Mouse (Mus musculus) lung, embryonic 15.5 days (tissue): ENCODE measurements around the gene Myo19. TPM values are rescaled to one million over a fixed set of nuclear protein-coding genes. Genes with fewer than 3 reads are reported as not detected.
A peak's percentile ranks its signal among the peaks of the same experiment; 100 is the strongest.

Experiments
- ATAC-seq: fragments of 200-750 bp; cut with Nextera tagmentation; 2 replicates; pipeline ENCODE4 v1.8.0; 2017; ENCODE audit warnings: moderate number of reproducible peaks, borderline replicate concordance; ENCODE audit not compliant: low FRiP score, low TSS enrichment; ENCODE audit errors: extremely low read depth
- H3K27ac ChIP-seq: fragments of 300-500 bp; sonication (generic); 2 replicates; pipeline ENCODE4 v1.5.1; 2015; ENCODE audit warnings: moderate library complexity, mild to moderate bottlenecking, inconsistent platforms
- H3K27me3 ChIP-seq: fragments of 300-500 bp; sonication (generic); 2 replicates; pipeline ENCODE4 v1.6.1; 2015; ENCODE audit warnings: inconsistent platforms
- H3K36me3 ChIP-seq: fragments of 300-500 bp; sonication (generic); 2 replicates; pipeline ENCODE4 v1.6.1; 2015; ENCODE audit warnings: inconsistent platforms
- H3K4me1 ChIP-seq: fragments of 300-500 bp; sonication (generic); 2 replicates; pipeline ENCODE4 v1.6.1; 2015; ENCODE audit warnings: inconsistent platforms
- H3K4me2 ChIP-seq: fragments of 300-500 bp; sonication (generic); 2 replicates; pipeline ENCODE4 v1.6.1; 2015; ENCODE audit warnings: inconsistent platforms, mild to moderate bottlenecking, moderate library complexity
- H3K4me3 ChIP-seq: fragments of 300-500 bp; sonication (generic); 2 replicates; pipeline ENCODE4 v1.5.1; 2015; ENCODE audit warnings: mild to moderate bottlenecking, inconsistent platforms
- H3K9ac ChIP-seq: fragments of 300-500 bp; sonication (generic); 2 replicates; pipeline ENCODE4 v1.6.1; 2015; ENCODE audit warnings: inconsistent platforms
- H3K9me3 ChIP-seq: fragments of 300-500 bp; sonication (generic); 2 replicates; pipeline ENCODE4 v1.6.1; 2016; ENCODE audit warnings: inconsistent platforms
- WGBS: fragments of 180-500 bp; shearing (Covaris S2); methylation state at CpG from one replicate; pipeline ENCODE4 v1.1.7; 2015; 5-methylcytosine and 5-hydroxymethylcytosine counted together
- polyA plus RNA-seq: library from polyadenylated mRNA; unstranded; fragments of >200 nt; fragmentation: Nextera tagmentation; extraction: Ambion mirVana; gene quantifications from 2 replicates; pipeline ENCODE4 v1.2.1, GENCODE M21; 2015

Gene Myo19
- polyA plus RNA-seq: 8.7 and 9.0 TPM in 2 replicates

DNA sequence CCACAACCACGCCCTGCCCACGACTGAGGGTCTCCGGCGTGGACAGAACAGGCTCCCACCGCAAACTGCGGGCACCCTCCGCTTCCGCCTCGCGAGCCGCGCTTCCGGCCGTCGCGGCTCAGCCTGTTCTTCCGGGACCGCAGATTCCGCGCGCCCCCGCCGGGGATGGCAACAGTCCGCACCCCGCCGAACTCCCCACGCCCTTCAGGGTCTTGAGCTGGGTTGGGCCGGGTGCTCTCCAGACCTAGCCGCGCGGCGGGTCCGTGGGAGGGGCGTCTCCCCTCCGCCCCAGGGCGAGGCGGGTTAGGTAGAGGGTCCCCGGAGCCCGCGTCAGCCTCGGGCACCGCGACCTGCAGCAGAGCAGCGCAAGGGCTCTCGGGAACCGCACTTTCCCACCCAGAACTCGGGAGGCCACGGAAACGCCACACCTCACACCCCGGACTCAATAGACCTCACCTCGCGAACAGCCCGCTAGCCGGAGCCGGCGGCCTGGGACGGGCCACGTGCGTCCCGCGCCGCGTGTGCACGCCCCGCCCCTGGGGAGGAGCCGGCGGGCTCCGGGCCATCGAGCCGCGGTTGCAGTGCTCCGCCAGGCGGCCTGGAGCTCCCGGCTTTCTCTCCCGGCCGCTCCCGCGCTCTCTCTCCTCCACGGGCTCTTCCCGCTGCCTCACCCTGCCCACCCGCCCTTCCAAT, at the start of gene Myo19, which contains the start of gene Pigw:
Gene Myo19 (plus strand): TSS at position 377 of the 693 bp plus-strand sequence.
Gene Pigw (minus strand): TSS at position 514 of the 693 bp plus-strand sequence.
- under 1% methylated on average over 78 of the region's 81 CpGs for WGBS

DNA sequence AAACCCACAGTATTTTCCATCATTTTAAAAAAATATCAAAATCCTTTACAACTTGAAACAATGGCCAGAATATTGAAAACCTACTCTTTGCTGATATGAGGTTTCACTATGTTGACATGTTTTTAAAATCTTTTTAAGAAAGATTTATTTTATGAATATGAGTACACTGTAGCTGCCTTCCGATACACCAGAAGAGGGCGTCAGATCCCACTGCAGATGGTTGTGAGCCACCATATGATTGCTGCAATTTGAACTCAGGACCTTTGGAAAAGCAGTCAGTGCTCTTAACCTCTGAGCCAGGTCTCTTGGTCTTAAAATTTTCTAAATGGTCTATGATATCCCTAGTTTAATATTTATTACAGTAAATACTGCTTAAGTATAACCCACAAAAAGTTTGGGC, 40.6 kb upstream of the Myo19 start:
- Histone ChIP-seq H3K27me3 (no peaks in the 10 kb centered on the region), H3K36me3 (peaks cover 62% of the 10 kb centered on the region), H3K4me3 (no peak overlapping the region), H3K9ac (no peak overlapping the region), H3K4me1 (no peaks in the 10 kb centered on the region), H3K9me3 (no peaks in the 10 kb centered on the region), H3K4me2 (no peak overlapping the region), H3K27ac (no peak overlapping the region)
- whole genome bisulfite sequencing: 91% methylated on average over 2 of the region's 2 CpGs
- no peak for ATAC-seq

More for the DNA sequence above, at the start of gene Myo19, which contains the start of gene Pigw:
- peaks cover 25% of the 10 kb centered on the region for H3K4me1 ChIP-seq
- H3K27me3 ChIP-seq: no peaks in the 10 kb centered on the region
- peak within 1 kb of the TSS; percentile 88 for H3K9ac ChIP-seq
- H3K4me2 ChIP-seq: peak within 1 kb of the TSS; percentile 97
- H3K4me3 ChIP-seq: peak within 1 kb of the TSS; percentile 89
- peak; percentile 95 for ATAC-seq
- H3K9me3 ChIP-seq: no peaks in the 10 kb centered on the region
- H3K36me3 ChIP-seq: peaks cover 21% of the 10 kb centered on the region
- H3K27ac ChIP-seq: peak within 1 kb of the TSS; percentile 92

DNA sequence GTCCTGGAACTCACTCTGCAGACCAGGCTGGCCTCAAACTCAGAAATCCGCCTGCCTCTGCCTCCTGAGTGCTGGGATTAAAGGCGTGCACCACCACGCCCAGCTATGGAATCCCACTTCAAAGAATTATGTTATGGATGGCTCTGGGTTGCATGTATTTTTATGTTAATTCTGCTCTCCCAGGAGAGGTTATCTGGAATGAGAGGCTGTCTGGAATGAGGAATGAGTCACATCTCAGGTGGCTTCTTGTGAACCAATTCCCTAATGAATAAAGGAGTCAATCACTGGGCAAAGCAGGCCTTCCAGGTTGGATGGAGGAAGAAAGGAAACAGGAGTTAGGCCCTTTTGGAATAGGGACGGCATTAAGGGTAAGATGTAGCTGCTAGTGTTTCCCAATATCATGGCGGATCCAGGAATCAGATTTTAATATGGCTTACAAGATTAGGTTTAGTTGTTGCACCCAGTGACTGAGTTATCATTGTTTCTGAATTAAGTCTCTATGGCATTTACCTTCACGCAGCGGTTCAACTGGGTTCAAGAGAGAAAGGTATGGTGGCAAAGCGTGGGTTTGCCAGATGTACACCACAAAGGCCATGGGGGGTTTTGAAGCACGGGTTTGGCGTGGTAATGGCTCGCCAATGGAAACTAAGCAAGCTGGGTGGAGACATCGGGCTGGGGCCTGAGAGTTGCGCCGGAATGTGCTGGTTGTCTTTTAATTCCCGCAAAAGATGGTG, 33.0 kb upstream of the Myo19 start:
- 94% methylated on average over 15 of the region's 15 CpGs for WGBS
- Histone ChIP-seq H3K9me3 (no peaks in the 10 kb centered on the region), H3K4me3 (no peak overlapping the region), H3K4me1 (no peaks in the 10 kb centered on the region), H3K36me3 (peaks cover 50% of the 10 kb centered on the region), H3K27ac (no peak overlapping the region), H3K9ac (no peak overlapping the region), H3K4me2 (no peak overlapping the region), H3K27me3 (no peaks in the 10 kb centered on the region)
- no peak for ATAC-seq

DNA sequence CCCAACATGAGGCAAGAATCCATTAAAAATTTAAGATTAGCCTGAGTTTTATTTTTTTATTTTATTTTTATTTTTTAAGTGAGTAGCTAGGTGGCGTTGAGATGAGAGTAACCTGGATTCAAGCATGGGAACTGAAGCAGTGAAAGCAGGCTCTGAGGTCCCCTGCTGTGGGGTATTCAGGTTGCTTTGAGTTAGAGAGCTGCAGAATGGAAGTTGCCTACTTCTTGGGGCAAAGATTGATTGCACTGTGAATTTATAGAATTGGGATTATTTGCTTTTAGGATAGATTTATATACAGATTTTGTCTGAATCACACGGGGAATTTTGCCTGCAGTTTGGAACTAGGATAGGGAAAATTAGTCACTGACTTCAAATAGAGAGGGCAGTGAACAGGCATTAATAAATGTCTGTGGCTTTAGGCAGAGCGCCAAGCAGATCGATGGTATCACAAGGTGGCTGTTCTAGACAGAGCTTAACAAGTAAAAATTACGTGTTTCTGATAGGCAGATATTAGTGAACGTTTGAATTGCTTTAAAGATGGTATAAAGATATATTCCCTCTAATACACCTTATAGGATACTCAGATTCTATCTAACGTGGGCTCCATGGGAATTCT, 32.4 kb upstream of the Myo19 start:
- peaks cover 55% of the 10 kb centered on the region for H3K36me3 ChIP-seq
- ATAC-seq: no peak
- 78% methylated on average over 7 of the region's 7 CpGs for WGBS

DNA sequence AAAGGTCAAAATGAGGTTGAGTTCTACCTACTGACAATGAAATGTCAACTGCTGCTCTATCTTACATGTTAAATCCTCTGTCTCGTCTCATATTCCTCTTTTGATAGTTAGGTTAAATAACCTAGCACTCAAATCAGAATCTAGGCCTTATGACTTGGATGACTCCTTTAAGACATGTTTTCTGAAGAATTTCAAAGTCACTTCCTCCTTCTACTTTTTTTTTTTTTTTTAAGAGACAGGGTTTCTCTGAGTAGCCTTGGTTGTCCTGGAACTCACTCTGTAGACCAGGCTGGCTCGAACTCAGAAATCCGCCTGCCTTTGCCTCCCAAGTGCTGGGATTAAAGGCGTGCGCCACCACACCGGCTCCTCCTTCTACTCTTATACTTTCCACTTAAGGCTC, 24.7 kb upstream of the Myo19 start:
- Histone ChIP-seq H3K9ac (no peak overlapping the region), H3K4me3 (no peak overlapping the region), H3K9me3 (no peaks in the 10 kb centered on the region), H3K4me2 (no peak overlapping the region), H3K4me1 (no peaks in the 10 kb centered on the region), H3K36me3 (peaks cover 60% of the 10 kb centered on the region), H3K27ac (no peak overlapping the region), H3K27me3 (no peaks in the 10 kb centered on the region)
- no peak for ATAC-seq
- WGBS: 92% methylated on average over 6 of the region's 6 CpGs

More for the DNA sequence above, 32.4 kb upstream of the Myo19 start:
- no peaks in the 10 kb centered on the region for H3K27me3 ChIP-seq
- no peak overlapping the region for H3K9ac ChIP-seq
- H3K9me3 ChIP-seq: no peaks in the 10 kb centered on the region
- no peak overlapping the region for H3K4me2 ChIP-seq
- no peaks in the 10 kb centered on the region for H3K4me1 ChIP-seq
- no peak overlapping the region for H3K4me3 ChIP-seq
- no peak overlapping the region for H3K27ac ChIP-seq

DNA sequence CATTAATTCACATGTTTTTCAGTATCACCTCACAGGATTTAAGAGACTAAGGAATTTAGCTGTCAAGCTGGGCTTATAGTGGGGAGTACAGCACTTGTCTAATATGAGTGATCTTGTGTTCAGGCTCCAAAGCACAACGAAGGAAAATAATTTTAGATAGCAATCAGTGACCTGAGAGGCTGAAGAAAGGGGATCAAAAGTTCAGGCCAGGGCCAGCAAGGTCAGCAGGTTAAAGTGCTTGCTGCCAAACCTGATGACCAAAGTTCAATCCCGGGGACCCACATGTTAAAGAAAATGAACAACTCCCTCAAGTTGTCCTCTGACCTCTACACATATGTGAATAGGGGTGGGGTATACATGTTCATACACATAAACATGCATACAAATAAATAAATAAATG, 14.7 kb upstream of the Myo19 start:
- Histone ChIP-seq H3K9me3 (no peaks in the 10 kb centered on the region), H3K27me3 (no peaks in the 10 kb centered on the region), H3K4me1 (peaks cover 13% of the 10 kb centered on the region), H3K36me3 (peaks cover 17% of the 10 kb centered on the region; the same call in 1 of the 2 replicates), H3K27ac (no peak overlapping the region), H3K4me3 (no peak overlapping the region), H3K9ac (no peak overlapping the region), H3K4me2 (no peak overlapping the region)
- no peak for ATAC-seq
- WGBS: 31% methylated on average over 2 of the region's 2 CpGs

DNA sequence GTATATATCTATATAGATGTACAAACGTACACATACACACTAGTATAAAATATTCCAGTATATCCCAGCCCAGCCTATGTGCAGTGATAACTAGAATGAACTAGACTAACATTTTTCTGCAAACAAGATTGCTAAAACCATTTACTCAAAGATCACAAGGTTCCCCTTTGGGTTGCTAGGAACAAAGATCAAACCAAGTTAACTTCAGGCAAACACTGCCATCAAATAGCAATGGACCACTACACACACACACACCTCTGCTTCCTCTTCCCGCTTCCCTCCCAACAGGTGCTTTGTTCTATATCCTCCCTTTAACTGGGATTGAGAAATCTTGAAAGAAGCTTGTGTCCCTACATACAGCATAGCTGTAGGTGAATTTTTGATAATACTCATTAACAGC, 12.4 kb upstream of the Myo19 start:
- 72% methylated on average over 2 of the region's 2 CpGs for WGBS
- peaks cover 12% of the 10 kb centered on the region; the same call in 1 of the 2 replicates for H3K36me3 ChIP-seq
- no peak overlapping the region for H3K27ac ChIP-seq
- no peak for ATAC-seq
- no peaks in the 10 kb centered on the region for H3K9me3 ChIP-seq
- no peaks in the 10 kb centered on the region for H3K27me3 ChIP-seq
- peaks cover 16% of the 10 kb centered on the region for H3K4me1 ChIP-seq
- no peak overlapping the region for H3K4me3 ChIP-seq
- no peak overlapping the region for H3K9ac ChIP-seq
- H3K4me2 ChIP-seq: no peak overlapping the region

DNA sequence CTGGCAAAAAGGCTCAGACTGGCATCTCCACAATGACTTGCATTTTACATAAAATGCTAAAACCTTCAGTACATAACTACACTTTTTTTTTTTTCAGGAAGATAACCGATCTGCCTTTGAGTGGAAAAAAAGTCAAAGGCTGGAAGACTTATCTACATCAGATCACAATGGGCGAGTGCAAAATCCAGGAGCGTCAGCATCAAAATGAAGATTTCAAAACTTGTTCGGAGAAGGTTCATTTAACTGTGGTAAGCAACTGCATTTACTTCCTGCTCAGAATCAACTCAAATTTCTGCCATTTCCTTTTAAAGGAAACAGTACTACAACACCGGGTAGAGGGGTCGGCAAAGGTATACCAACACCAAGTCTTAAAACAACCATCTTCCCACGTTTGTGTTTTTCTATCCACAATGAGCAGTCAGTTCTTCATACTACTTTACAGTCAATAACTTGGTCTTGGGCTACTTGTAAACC, 11.1 kb upstream of the Myo19 start:
- 7% methylated on average over 7 of the region's 7 CpGs for WGBS
- peak overlapping the region; percentile 78 for H3K4me3 ChIP-seq
- H3K27ac ChIP-seq: peak overlapping the region; percentile 99
- no peaks in the 10 kb centered on the region for H3K27me3 ChIP-seq
- H3K36me3 ChIP-seq: peaks cover 6% of the 10 kb centered on the region; the same call in 1 of the 2 replicates
- H3K9me3 ChIP-seq: no peaks in the 10 kb centered on the region
- peak overlapping the region; percentile 72 for H3K4me2 ChIP-seq
- peaks cover 16% of the 10 kb centered on the region for H3K4me1 ChIP-seq
- ATAC-seq: no peak
- H3K9ac ChIP-seq: peak overlapping the region; percentile 85

DNA sequence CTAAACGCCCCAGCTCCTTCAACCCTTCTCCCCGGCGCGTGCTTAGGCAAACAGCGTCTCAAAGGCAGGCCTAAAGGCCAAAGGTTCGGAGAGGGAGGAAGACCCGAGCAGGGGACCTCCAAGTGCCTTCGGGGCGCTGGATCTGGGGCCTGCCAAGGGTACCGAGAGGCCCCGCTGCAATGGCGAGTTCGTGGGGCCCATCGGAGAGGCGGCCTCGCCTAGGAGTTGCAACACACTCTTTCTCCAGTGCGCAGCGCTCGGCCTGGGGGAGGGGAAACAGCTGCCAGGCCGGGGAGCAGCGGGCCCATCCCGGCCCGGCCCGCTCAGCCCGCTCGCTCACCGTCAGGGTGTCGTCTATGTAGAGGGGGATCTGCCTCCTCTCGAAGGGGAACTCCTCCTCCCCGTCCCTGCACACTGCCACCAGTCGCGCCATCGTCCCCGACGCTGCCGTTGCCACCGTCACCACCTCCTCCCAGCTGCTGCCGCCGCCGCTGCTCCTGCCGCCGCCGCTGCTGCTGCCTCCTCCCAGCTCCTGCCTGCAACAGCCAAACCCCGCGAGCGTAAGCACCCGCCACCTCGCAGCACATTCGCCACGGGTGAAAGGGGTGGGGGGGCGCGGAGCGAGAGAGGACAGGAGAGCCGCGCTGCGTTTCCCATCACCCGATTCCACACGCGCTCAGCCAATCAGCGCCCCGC, 10.3 kb upstream of the Myo19 start:
- peaks cover 16% of the 10 kb centered on the region for H3K4me1 ChIP-seq
- peak overlapping the region; percentile 78 for H3K4me3 ChIP-seq
- H3K4me2 ChIP-seq: peak overlapping the region; percentile 72
- peak overlapping the region; percentile 99 for H3K27ac ChIP-seq
- no peaks in the 10 kb centered on the region for H3K27me3 ChIP-seq
- no peaks in the 10 kb centered on the region for H3K9me3 ChIP-seq
- H3K9ac ChIP-seq: peak overlapping the region; percentile 85
- ATAC-seq: peak; percentile 88
- peaks cover 6% of the 10 kb centered on the region; the same call in 1 of the 2 replicates for H3K36me3 ChIP-seq
- under 1% methylated on average over 57 of the region's 61 CpGs for WGBS

DNA sequence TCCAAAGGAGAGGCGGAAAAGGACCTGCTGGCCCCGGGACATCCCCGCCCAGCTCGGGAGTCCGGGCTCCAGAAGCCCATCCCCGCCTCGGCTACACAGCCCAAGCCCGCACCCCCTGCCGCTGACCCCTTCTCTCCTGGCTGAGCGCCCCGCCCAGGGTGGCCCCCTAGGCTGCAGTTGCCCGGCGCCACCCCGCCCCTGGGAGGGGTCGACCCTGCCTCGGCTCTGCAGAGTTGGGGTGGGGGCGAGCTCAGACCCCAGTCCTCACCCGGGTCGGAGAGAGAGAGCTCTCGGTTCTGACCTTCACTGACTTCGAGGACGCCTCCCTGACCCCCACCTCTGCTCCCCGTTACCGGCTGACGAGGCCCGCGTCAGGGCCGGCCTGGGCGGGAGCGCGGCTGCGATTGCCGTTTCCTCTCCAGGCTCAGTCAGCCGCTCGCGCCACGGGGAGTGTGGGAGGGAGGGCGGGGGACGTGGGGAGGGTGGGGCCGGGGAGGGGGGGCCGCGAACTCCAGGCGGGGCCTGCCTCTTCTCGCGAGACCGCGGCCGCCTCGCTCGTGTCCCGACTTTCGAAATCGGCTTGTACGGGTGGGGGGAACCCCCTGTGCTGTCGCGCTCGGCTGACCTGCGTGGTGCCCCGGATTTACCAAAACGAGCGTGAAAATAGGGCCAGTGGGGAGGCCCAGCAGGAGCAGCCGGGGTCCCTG, 9.5 kb upstream of the Myo19 start, which contains the start of gene Ggnbp2:
Gene Ggnbp2 (minus strand): TSS at position 481 of the 707 bp plus-strand sequence.
- peaks cover 16% of the 10 kb centered on the region for H3K4me1 ChIP-seq
- H3K4me3 ChIP-seq: peak within 1 kb of the TSS; percentile 78
- peak; percentile 91 for ATAC-seq
- no peaks in the 10 kb centered on the region for H3K9me3 ChIP-seq
- peak within 1 kb of the TSS; percentile 99 for H3K27ac ChIP-seq
- peak within 1 kb of the TSS; percentile 89 for H3K9ac ChIP-seq
- H3K36me3 ChIP-seq: peaks cover 6% of the 10 kb centered on the region; the same call in 1 of the 2 replicates
- WGBS: under 1% methylated on average over 45 of the region's 62 CpGs
- no peaks in the 10 kb centered on the region for H3K27me3 ChIP-seq
- H3K4me2 ChIP-seq: peak within 1 kb of the TSS; percentile 72
